8 mouse cellular contexts compared by ENCODE assay signal in the genomic region with DNA sequence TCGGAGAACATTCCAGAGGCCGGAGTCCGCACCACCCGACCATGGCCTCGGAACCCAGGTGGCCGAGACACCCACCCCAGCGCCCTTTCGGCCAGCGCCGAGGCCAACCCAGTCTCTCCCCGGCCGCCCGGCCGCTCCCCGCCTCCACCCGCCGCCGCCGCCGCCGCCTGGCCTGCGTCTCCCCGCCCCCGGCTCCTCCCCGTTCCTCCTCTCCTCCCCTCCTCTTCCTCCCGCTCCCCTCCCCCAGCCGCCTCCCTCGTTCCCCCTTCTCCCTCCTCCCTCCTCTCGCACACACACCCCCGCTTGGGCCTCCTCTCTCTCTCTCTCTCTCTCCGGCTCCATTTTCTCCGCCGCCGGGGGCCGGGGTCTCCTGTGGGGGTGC. TPM values are rescaled to one million over a fixed set of nuclear protein-coding genes. Genes with fewer than 3 reads are reported as not detected.
A peak's percentile ranks its signal among the peaks of the same experiment; 100 is the strongest.
DNase-seq lines count a peak whose midpoint lies in the region; ATAC-seq and TF ChIP-seq lines count a peak whose summit lies in the region.

No protein-coding gene starts in this region.

- no peaks in the 10 kb centered on the region for H3K9me3 ChIP-seq in ES-Bruce4 (replicated peaks; ENCODE audit: control insufficient read depth, insufficient read depth, low read length, poor library complexity, severe bottlenecking)
- H3K9me3 ChIP-seq in forebrain, embryonic 10.5 days, result no peaks in the 10 kb centered on the region
- no peaks in the 10 kb centered on the region for H3K9me3 ChIP-seq in heart, postnatal 0 days (replicated peaks; ENCODE audit: control insufficient read depth, low read length)
- no peaks in the 10 kb centered on the region for H3K9me3 ChIP-seq in neural tube, embryonic 14.5 days (ENCODE audit: control insufficient read depth, low read length)

- no peaks in the 10 kb centered on the region for H3K27me3 ChIP-seq in ES-Bruce4 (ENCODE audit: control insufficient read depth, insufficient read depth, low read length, poor library complexity, severe bottlenecking)
- no peaks in the 10 kb centered on the region for H3K27me3 ChIP-seq in forebrain, embryonic 10.5 days (ENCODE audit: poor library complexity, severe bottlenecking)
- no peaks in the 10 kb centered on the region for H3K27me3 ChIP-seq in heart, postnatal 0 days (ENCODE audit: control insufficient read depth, insufficient read depth, low read length)
- H3K27me3 ChIP-seq in neural tube, embryonic 14.5 days (ENCODE audit: control insufficient read depth, insufficient read depth, low read length), result no peaks in the 10 kb centered on the region; the same call in 1 of the 2 replicates

- peak overlapping the region; percentile 73 for H3K4me3 ChIP-seq in ES-Bruce4 (ENCODE audit: low read depth, low read length)
- peak overlapping the region; percentile 94 for H3K4me3 ChIP-seq in forebrain, embryonic 10.5 days
- peak overlapping the region; percentile 87 for H3K4me3 ChIP-seq in heart, postnatal 0 days (ENCODE audit: low read depth, low read length)
- peak overlapping the region; percentile 61 for H3K4me3 ChIP-seq in lung, adult 2 months (replicated peaks; ENCODE audit: extremely low read depth, low read depth, low read length)
- peak overlapping the region; percentile 64 for H3K4me3 ChIP-seq in neural tube, embryonic 14.5 days (ENCODE audit: low read depth, low read length)

- H3K36me3 ChIP-seq in ES-Bruce4 (ENCODE audit: control insufficient read depth, insufficient read depth, low read length, poor library complexity, severe bottlenecking), result 0 out of 2 replicates have a peak, but pooled peaks cover 6% of the 10 kb centered on the region
- peaks cover 32% of the 10 kb centered on the region for H3K36me3 ChIP-seq in forebrain, embryonic 10.5 days (replicated peaks)
- H3K36me3 ChIP-seq in heart, postnatal 0 days (replicated peaks; ENCODE audit: control insufficient read depth, insufficient read depth, low read length), result peaks cover 24% of the 10 kb centered on the region
- H3K36me3 ChIP-seq in neural tube, embryonic 14.5 days (ENCODE audit: control insufficient read depth, insufficient read depth, low read length), result peaks cover 11% of the 10 kb centered on the region; the same call in 1 of the 2 replicates

- WGBS in forebrain, embryonic 10.5 days, result under 1% methylated on average over 33 of the region's 35 CpGs
- 2% methylated on average over 22 of the region's 35 CpGs for WGBS in heart, postnatal 0 days
- 1% methylated on average over 25 of the region's 35 CpGs for WGBS in lung, adult 2 months
- under 1% methylated on average over 19 of the region's 35 CpGs for WGBS in neural tube, embryonic 14.5 days

- peak; percentile 52 for ATAC-seq in heart, postnatal 0 days (ENCODE audit: insufficient read depth, low read depth)
- peak; percentile 25 for ATAC-seq in neural tube, embryonic 14.5 days (ENCODE audit: low read depth)

- H3K4me1 ChIP-seq in ES-Bruce4 (ENCODE audit: control insufficient read depth, insufficient read depth, low read length), result peaks cover 11% of the 10 kb centered on the region
- H3K4me1 ChIP-seq in forebrain, embryonic 10.5 days, result peaks cover 99% of the 10 kb centered on the region
- peaks cover 31% of the 10 kb centered on the region for H3K4me1 ChIP-seq in heart, postnatal 0 days (ENCODE audit: control insufficient read depth, insufficient read depth)
- peaks cover 11% of the 10 kb centered on the region for H3K4me1 ChIP-seq in lung, adult 2 months (ENCODE audit: control insufficient read depth, insufficient read depth, low read length)
- peaks cover 33% of the 10 kb centered on the region for H3K4me1 ChIP-seq in neural tube, embryonic 14.5 days (ENCODE audit: control insufficient read depth, insufficient read depth, low read length)

- TF ChIP-seq POLR2A in ES-Bruce4 (IDR thresholded peaks at IDR 0.05; ENCODE audit: insufficient read depth, low read length), result peak; percentile 52
- TF ChIP-seq POLR2A in lung, adult 2 months (IDR thresholded peaks at IDR 0.05; ENCODE audit: borderline replicate concordance, extremely low read depth, low read depth, low read length), result peak; percentile 89; the same call in 1 of the 2 replicates

- DNase-seq in c-Kit-negative CD71-positive TER-119-positive erythroid progenitor cells, embryonic 14.5 days (ENCODE audit: low read depth, low spot score), result peak; percentile 66
- peak; percentile 94 for DNase-seq in forebrain, embryonic 10.5 days (ENCODE audit: extremely low spot score, low spot score)
- DNase-seq in heart, postnatal 0 days (ENCODE audit: low spot score), result peak; percentile 95
- DNase-seq in kidney, postnatal 25 days, result peak; percentile 96 to 97
- DNase-seq in lung, adult 2 months, result peak; percentile 82
- peak; percentile 88 for DNase-seq in testis, postnatal 14 days (ENCODE audit: low spot score)

- TF ChIP-seq CTCF in ES-Bruce4 (IDR thresholded peaks at IDR 0.05; ENCODE audit: low read depth, low read length), result no peak
- TF ChIP-seq CTCF in heart, postnatal 0 days (IDR thresholded peaks at IDR 0.05; ENCODE audit: low read depth), result no peak
- no peak for TF ChIP-seq CTCF in lung, adult 2 months (IDR thresholded peaks at IDR 0.05; ENCODE audit: insufficient read depth, low read length)

- H3K4me2 ChIP-seq in heart, postnatal 0 days (ENCODE audit: low read depth, low read length), result peak overlapping the region; percentile 79
- H3K4me2 ChIP-seq in neural tube, embryonic 14.5 days (ENCODE audit: low read depth, low read length), result peak overlapping the region; percentile 82

- TF ChIP-seq EP300 in ES-Bruce4 (IDR thresholded peaks at IDR 0.05; ENCODE audit: insufficient read depth, low read depth, low read length), result no peak
- no peak for TF ChIP-seq EP300 in heart, postnatal 0 days (IDR thresholded peaks at IDR 0.05; ENCODE audit: low read depth)

- H3K27ac ChIP-seq in ES-Bruce4 (ENCODE audit: insufficient read depth, low read length), result peak overlapping the region; percentile 75; the same call in 1 of the 2 replicates
- H3K27ac ChIP-seq in forebrain, embryonic 10.5 days, result peak overlapping the region; percentile 100
- H3K27ac ChIP-seq in heart, postnatal 0 days (ENCODE audit: low read depth), result peak overlapping the region; percentile 93
- peak overlapping the region; percentile 95 for H3K27ac ChIP-seq in neural tube, embryonic 14.5 days (ENCODE audit: low read depth, low read length)

- H3K9ac ChIP-seq in ES-Bruce4 (ENCODE audit: low read depth, poor library complexity, severe bottlenecking), result peak overlapping the region; percentile 98
- peak overlapping the region; percentile 91 for H3K9ac ChIP-seq in heart, postnatal 0 days (replicated peaks; ENCODE audit: low read depth, low read length)
- peak overlapping the region; percentile 67 for H3K9ac ChIP-seq in neural tube, embryonic 14.5 days (replicated peaks; ENCODE audit: low read depth, low read length)

RNA-seq across cellular contexts. Expression of gene Pbx2, which starts 0.9 kb away (rescaled TPM):
- 66.1 and 73.0 TPM in 2 replicates for polyA plus RNA-seq in ES-Bruce4 (2011; ENCODE audit: insufficient read depth, insufficient read length, low read depth, missing spikeins)
- polyA plus RNA-seq in forebrain, embryonic 10.5 days (2016; fragmentation: Nextera tagmentation; extraction: Ambion mirVana), result 15.6 and 15.7 TPM in 2 replicates
- 42.6 and 59.1 TPM in 2 replicates for total RNA-seq in heart, postnatal 0 days (2014; rRNA removed; ENCODE audit: low replicate concordance)
- polyA plus RNA-seq in heart, postnatal 0 days (2015; fragmentation: Nextera tagmentation; extraction: Ambion mirVana), result 3.3 and 4.4 TPM in 2 replicates
- 87.8 and 88.3 TPM in 2 replicates for polyA plus RNA-seq in lung, adult 2 months (2012; rRNA removed)
- polyA plus RNA-seq in neural tube, embryonic 14.5 days (2014; fragmentation: Nextera tagmentation; extraction: Ambion mirVana), result 7.7 and 8.2 TPM in 2 replicates

RNA-seq across cellular contexts. Expression of gene Gpsm3, which starts 2.4 kb away (rescaled TPM):
- 3.9 and 4.2 TPM in 2 replicates for polyA plus RNA-seq in ES-Bruce4 (2011; ENCODE audit: insufficient read depth, insufficient read length, low read depth, missing spikeins)
- polyA plus RNA-seq in forebrain, embryonic 10.5 days (2016; fragmentation: Nextera tagmentation; extraction: Ambion mirVana), result 5.9 and 6.5 TPM in 2 replicates
- 0.53 and 3.1 TPM in 2 replicates for total RNA-seq in heart, postnatal 0 days (2014; rRNA removed; ENCODE audit: low replicate concordance)
- 5.9 and 6.0 TPM in 2 replicates for polyA plus RNA-seq in heart, postnatal 0 days (2015; fragmentation: Nextera tagmentation; extraction: Ambion mirVana)
- polyA plus RNA-seq in lung, adult 2 months (2012; rRNA removed), result 32.2 and 35.6 TPM in 2 replicates
- 1.4 and 3.7 TPM in 2 replicates for polyA plus RNA-seq in neural tube, embryonic 14.5 days (2014; fragmentation: Nextera tagmentation; extraction: Ambion mirVana)

RNA-seq across cellular contexts. Expression of gene Ager, which starts 5.7 kb away (rescaled TPM):
- 1.4 and 2.5 TPM in 2 replicates for polyA plus RNA-seq in ES-Bruce4 (2011; ENCODE audit: insufficient read depth, insufficient read length, low read depth, missing spikeins)
- polyA plus RNA-seq in forebrain, embryonic 10.5 days (2016; fragmentation: Nextera tagmentation; extraction: Ambion mirVana), result 2.3 TPM in 2 replicates
- total RNA-seq in heart, postnatal 0 days (2014; rRNA removed; ENCODE audit: low replicate concordance), result 2.7 and 5.8 TPM in 2 replicates
- 0.85 and 1.9 TPM in 2 replicates for polyA plus RNA-seq in heart, postnatal 0 days (2015; fragmentation: Nextera tagmentation; extraction: Ambion mirVana)
- polyA plus RNA-seq in lung, adult 2 months (2012; rRNA removed), result 1,792 and 1,921 TPM in 2 replicates
- polyA plus RNA-seq in neural tube, embryonic 14.5 days (2014; fragmentation: Nextera tagmentation; extraction: Ambion mirVana), result 1.2 and 1.4 TPM in 2 replicates

RNA-seq across cellular contexts. Expression of gene Rnf5, which starts 11.5 kb away (rescaled TPM):
- polyA plus RNA-seq in ES-Bruce4 (2011; ENCODE audit: insufficient read depth, insufficient read length, low read depth, missing spikeins), result 74.3 and 75.9 TPM in 2 replicates
- polyA plus RNA-seq in forebrain, embryonic 10.5 days (2016; fragmentation: Nextera tagmentation; extraction: Ambion mirVana), result 185 and 186 TPM in 2 replicates
- 29.6 and 42.5 TPM in 2 replicates for total RNA-seq in heart, postnatal 0 days (2014; rRNA removed; ENCODE audit: low replicate concordance)
- polyA plus RNA-seq in heart, postnatal 0 days (2015; fragmentation: Nextera tagmentation; extraction: Ambion mirVana), result 79.9 and 86.5 TPM in 2 replicates
- polyA plus RNA-seq in lung, adult 2 months (2012; rRNA removed), result 52.0 and 83.7 TPM in 2 replicates
- 213 and 221 TPM in 2 replicates for polyA plus RNA-seq in neural tube, embryonic 14.5 days (2014; fragmentation: Nextera tagmentation; extraction: Ambion mirVana)

RNA-seq across cellular contexts. Expression of gene Agpat1, which starts 12.1 kb away (rescaled TPM):
- polyA plus RNA-seq in ES-Bruce4 (2011; ENCODE audit: insufficient read depth, insufficient read length, low read depth, missing spikeins), result 66.8 and 81.7 TPM in 2 replicates
- polyA plus RNA-seq in forebrain, embryonic 10.5 days (2016; fragmentation: Nextera tagmentation; extraction: Ambion mirVana), result 60.8 and 62.7 TPM in 2 replicates
- total RNA-seq in heart, postnatal 0 days (2014; rRNA removed; ENCODE audit: low replicate concordance), result 112 and 120 TPM in 2 replicates
- 39.1 and 39.6 TPM in 2 replicates for polyA plus RNA-seq in heart, postnatal 0 days (2015; fragmentation: Nextera tagmentation; extraction: Ambion mirVana)
- 172 TPM in 2 replicates for polyA plus RNA-seq in lung, adult 2 months (2012; rRNA removed)
- polyA plus RNA-seq in neural tube, embryonic 14.5 days (2014; fragmentation: Nextera tagmentation; extraction: Ambion mirVana), result 103 and 108 TPM in 2 replicates

Comparison
In these comparisons a context has a peak if more than half of its experiments do, and no peak if none do; other contexts are left out.
1. Peak in every context shown above with its lines: DNase-seq, ATAC-seq, H3K4me3 ChIP-seq and H3K27ac ChIP-seq.
2. RNA of gene Ager, which starts 5.7 kb away (polyA plus RNA-seq): 1,792 to 1,921 TPM in lung, adult 2 months; 1.4 to 2.5 TPM in ES-Bruce4, 2.3 TPM in forebrain, embryonic 10.5 days, 0.85 to 1.9 TPM in heart, postnatal 0 days and 1.2 to 1.4 TPM in neural tube, embryonic 14.5 days; every median in the first group is over 100 times any median in the second.